Mouse (Mus musculus) small intestine, adult 2 months (tissue): Measurements from ENCODE around the gene Cntnap2. TPM values are rescaled to one million over a fixed set of nuclear protein-coding genes. Genes with fewer than 3 reads are reported as not detected.

Experiments used
- H3K27ac ChIP-seq: fragments of 200-500 bp; 2 replicates; pipeline ENCODE4 v1.5.1; 2012; ENCODE audit warnings: low read depth, low read length, control low read depth, inconsistent platforms; ENCODE audit not compliant: insufficient read depth
- H3K27me3 ChIP-seq: fragments of 200-500 bp; 2 replicates; pipeline ENCODE4 v1.6.1; 2012; ENCODE audit warnings: mild to moderate bottlenecking, moderate library complexity, low read length, inconsistent platforms; ENCODE audit not compliant: control insufficient read depth, insufficient read depth
- H3K36me3 ChIP-seq: fragments of 200-500 bp; 2 replicates; pipeline ENCODE4 v1.6.1; 2012; ENCODE audit warnings: mild to moderate bottlenecking, low read length, control low read depth, inconsistent platforms; ENCODE audit not compliant: control insufficient read depth, insufficient read depth
- H3K4me1 ChIP-seq: fragments of 200-500 bp; 2 replicates; pipeline ENCODE4 v1.6.1; 2012; ENCODE audit warnings: low read length, inconsistent platforms, mixed read lengths; ENCODE audit not compliant: control insufficient read depth, insufficient read depth, insufficient read length
- H3K4me3 ChIP-seq: fragments of 200-500 bp; 2 replicates; pipeline ENCODE4 v1.5.1; 2012; ENCODE audit warnings: low read depth, mild to moderate bottlenecking, control low read depth, inconsistent platforms, low read length, moderate library complexity
- CTCF ChIP-seq: fragments of 200-500 bp; IDR thresholded peaks from 2 replicates; pipeline ENCODE4 v1.5.1; 2012; ENCODE audit warnings: low read depth, mild to moderate bottlenecking, control low read depth, inconsistent platforms, low read length, moderate library complexity, mixed read lengths; ENCODE audit not compliant: insufficient replicate concordance, insufficient read length; ENCODE audit errors: extremely low read depth
- POLR2A ChIP-seq: fragments of 200-500 bp; IDR thresholded peaks from 2 replicates; pipeline ENCODE4 v1.6.1; 2012; ENCODE audit warnings: low read depth, mild to moderate bottlenecking, control low read depth, inconsistent platforms, low read length, moderate library complexity
- WGBS: fragments of 180-500 bp; shearing (Covaris S2); methylation state at CpG from one replicate; pipeline ENCODE4 v1.1.7; 2018; 5-methylcytosine and 5-hydroxymethylcytosine counted together
- polyA plus RNA-seq: library from polyadenylated mRNA; depleted of rRNA; stranded (reverse); fragments of >200 nt; gene quantifications from 2 replicates; pipeline ENCODE4 v1.2.3, GENCODE M21; 2012

Gene Cntnap2
- polyA plus RNA-seq, 1 experiment, result 0.20 TPM

DNA sequence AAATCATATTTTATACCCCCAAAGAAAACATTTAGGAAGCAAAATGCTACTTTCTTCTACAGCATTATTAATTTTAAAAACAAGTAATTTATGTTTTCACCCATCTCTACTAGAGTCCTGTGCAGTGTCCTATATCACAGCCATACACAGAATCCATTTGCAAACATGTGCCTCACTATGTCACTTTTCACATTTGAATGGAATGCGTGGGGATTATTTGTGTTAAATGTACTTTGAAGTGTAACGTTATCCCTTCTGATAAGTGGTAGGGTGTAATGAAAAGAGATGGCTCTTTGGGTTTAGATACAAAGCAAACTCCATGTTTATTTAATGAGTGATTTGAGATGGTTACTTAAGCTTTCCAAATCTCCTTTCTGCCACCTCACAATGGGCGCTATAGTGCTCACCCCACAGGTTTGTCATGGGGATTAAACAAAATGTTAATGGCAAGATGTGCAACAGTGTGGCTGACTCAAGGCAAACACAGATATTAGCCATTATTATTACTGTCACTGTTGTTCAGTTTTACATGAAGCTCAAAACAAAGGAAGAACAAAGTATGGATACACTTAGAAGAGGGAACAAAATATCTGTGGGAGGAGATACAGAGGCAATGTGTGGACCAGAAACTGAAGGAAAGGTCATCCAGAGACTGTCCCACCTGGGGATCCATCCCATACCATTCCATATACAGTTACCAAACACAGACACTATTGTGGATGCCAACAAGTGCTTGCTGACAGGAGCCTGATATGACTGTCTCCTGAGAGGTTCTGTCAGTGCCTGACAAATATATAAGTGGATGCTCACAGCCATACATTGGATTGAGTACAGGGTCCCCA is 886.2 kb downstream of the Cntnap2 start:
- Histone ChIP-seq H3K4me1 (no peaks in the 10 kb centered on the region), H3K36me3 (no peaks in the 10 kb centered on the region), H3K27ac (no peak overlapping the region), H3K27me3 (no peaks in the 10 kb centered on the region), H3K4me3 (no peak overlapping the region)
- 30% methylated on average over 3 of the region's 3 CpGs for WGBS
- TF ChIP-seq CTCF (no peak), POLR2A (no peak)

DNA sequence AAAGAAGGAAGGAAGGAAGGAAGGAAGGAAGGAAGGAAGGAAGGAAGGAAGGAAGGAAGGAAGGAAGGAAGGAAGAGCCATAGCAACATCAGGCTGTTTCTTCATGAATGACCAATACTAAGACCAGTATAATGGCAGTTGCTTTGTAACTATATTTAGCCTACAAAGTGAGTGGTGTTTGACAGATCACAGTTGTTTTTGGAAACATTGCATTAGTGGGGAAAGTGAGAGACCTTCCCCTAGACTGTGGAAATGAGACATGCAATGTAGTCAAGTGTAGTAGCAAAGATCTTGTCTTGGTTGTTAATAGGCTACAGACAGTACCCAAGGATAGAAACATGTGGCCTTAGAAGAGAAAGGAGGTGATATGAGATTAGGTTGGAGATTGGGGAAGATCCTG is 895.6 kb downstream of the Cntnap2 start:
- no peaks in the 10 kb centered on the region for H3K36me3 ChIP-seq
- no peaks in the 10 kb centered on the region for H3K4me1 ChIP-seq
- no peaks in the 10 kb centered on the region for H3K27me3 ChIP-seq
- TF ChIP-seq CTCF (no peak), POLR2A (no peak)
- no peak overlapping the region for H3K4me3 ChIP-seq
- no peak overlapping the region for H3K27ac ChIP-seq

DNA sequence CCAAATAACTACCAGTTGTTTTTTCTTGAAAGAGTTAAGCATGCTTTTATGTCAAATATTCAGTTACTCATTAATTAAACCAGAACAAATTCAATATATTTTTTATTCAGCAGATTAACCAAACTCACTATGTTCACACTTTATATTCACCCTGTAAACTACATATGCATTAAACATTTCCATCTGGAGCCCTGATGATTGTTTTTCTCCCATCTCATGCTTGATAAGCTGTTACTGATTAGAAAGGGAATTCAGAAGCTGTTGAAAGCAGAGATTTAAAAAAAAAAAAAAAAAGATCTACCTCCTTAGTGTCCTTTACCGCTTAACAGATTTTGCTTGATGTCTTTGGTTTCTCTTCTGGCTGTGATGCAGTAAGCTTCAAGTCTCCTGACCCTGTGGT is 905.3 kb downstream of the Cntnap2 start:
- H3K4me1 ChIP-seq, result no peaks in the 10 kb centered on the region
- TF ChIP-seq POLR2A, result no peak
- TF ChIP-seq CTCF, result no peak
- no peaks in the 10 kb centered on the region for H3K36me3 ChIP-seq
- no peak overlapping the region for H3K4me3 ChIP-seq
- no peak overlapping the region for H3K27ac ChIP-seq
- 88% methylated on average over 1 of the region's 1 CpGs for WGBS
- no peaks in the 10 kb centered on the region for H3K27me3 ChIP-seq

DNA sequence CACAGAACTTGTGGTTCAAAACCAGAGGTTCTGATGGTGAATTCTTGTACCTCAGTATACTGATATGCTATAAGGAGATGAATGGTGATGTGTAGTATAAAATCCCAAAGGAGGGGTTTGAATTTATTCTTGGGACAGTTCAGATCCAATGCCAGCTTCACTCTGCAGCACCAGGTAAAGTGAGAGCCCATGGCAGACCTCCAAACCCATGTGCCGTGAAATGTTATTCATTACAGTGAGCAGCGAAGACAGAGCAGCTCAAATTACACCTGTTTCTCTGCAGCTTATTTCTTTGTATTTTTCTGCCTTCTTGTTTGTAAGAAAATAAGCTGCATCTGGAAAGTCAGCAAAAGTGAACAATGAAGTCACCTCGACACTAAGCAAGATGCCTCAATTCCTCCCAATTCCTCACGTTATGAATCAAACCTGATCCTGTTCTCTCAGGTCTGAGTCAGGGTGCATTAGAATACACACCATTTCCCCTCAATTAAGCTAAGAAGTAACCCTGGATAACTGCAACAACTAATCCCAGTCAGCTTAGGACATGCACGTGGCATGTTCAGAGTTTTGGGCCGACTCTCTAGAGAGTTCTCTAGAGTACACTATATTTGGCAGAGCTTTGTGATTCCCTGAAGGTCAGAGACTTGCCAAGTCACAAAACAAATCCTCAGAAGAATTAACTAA is 915.5 kb downstream of the Cntnap2 start:
- Histone ChIP-seq H3K27me3 (no peaks in the 10 kb centered on the region), H3K27ac (no peak overlapping the region), H3K36me3 (no peaks in the 10 kb centered on the region), H3K4me3 (no peak overlapping the region), H3K4me1 (no peaks in the 10 kb centered on the region)
- no peak for TF ChIP-seq CTCF
- no peak for TF ChIP-seq POLR2A
- 74% methylated on average over 6 of the region's 6 CpGs for WGBS

DNA sequence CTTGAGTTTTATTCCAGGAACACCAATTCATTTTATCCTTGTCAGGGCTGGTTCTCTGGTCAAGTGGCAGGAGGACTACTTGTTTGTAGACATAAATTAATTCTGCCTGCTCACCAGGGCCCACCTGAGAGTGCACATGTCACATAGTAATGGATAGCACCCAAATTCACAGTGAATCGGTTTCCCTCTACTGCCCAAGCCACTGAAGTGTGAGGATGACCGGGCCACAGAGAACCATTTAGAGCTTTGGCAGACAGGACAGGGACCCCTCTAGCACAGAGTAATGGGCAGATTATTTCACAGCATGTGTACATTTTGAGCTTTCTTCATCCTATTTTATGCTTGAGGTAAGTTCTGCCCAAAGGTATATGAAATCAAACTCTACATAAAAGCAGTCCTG is 920.0 kb downstream of the Cntnap2 start:
- TF ChIP-seq POLR2A, result no peak
- TF ChIP-seq CTCF, result no peak
- Histone ChIP-seq H3K36me3 (no peaks in the 10 kb centered on the region), H3K27ac (no peak overlapping the region), H3K27me3 (no peaks in the 10 kb centered on the region), H3K4me3 (no peak overlapping the region), H3K4me1 (no peaks in the 10 kb centered on the region)
- 86% methylated on average over 2 of the region's 2 CpGs for WGBS

DNA sequence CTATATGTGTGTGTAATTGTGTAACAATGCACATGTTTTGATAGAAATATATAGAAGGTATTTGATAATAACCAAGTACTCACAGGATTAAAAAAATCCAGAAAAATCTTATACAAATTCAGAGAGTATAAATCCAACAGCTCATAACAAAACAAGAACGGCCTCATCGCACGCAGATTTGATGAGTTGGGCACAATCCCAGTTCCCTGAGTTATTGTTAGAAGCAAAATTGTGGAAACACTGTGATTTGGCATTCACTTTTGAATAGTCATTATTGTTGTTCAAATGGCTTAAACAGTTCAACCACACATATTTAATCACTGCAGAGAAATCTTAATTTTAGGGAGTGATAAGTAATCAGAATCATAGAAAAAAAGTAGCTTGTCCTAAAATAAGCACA is 928.9 kb downstream of the Cntnap2 start:
- WGBS, result 85% methylated on average over 3 of the region's 3 CpGs
- no peak for TF ChIP-seq POLR2A
- TF ChIP-seq CTCF, result no peak

DNA sequence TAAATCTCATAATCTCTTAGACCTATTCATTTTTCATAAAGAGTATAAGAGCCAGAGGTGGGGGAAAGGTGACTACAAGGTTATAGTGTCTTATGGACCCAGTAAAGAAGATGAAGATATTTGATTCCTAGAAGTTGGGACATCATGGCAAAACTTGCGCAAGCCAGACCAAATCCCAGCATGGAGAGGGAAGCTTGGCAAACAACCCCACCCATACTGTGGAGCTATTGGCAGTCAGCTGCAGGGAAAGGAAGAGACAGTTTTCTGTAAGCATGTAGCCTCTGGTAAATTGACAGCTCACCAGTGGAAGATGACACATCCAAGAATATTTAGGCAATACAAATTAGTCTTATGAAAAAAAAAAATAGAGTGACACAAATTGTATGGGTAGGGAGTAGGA is 931.9 kb downstream of the Cntnap2 start:
- Histone ChIP-seq H3K36me3 (no peaks in the 10 kb centered on the region), H3K4me3 (no peak overlapping the region), H3K27ac (no peak overlapping the region), H3K4me1 (no peaks in the 10 kb centered on the region), H3K27me3 (no peaks in the 10 kb centered on the region)
- no peak for TF ChIP-seq POLR2A
- no peak for TF ChIP-seq CTCF
- 87% methylated on average over 1 of the region's 1 CpGs for WGBS

More for the DNA sequence above, 928.9 kb downstream of the Cntnap2 start:
- H3K27me3 ChIP-seq, result no peaks in the 10 kb centered on the region
- H3K27ac ChIP-seq, result no peak overlapping the region
- no peaks in the 10 kb centered on the region for H3K36me3 ChIP-seq
- H3K4me1 ChIP-seq, result no peaks in the 10 kb centered on the region
- H3K4me3 ChIP-seq, result no peak overlapping the region
